Mouse (Mus musculus) kidney, adult 2 months (tissue): ENCODE measurements around the gene Gm32717. TPM values are rescaled to one million over a fixed set of nuclear protein-coding genes. Genes with fewer than 3 reads are reported as not detected.
"Not testable (repeated sequence)": the region's sequence is repeated elsewhere in the genome, so short reads cannot be mapped to it uniquely, and the experiment has no call there.

Source experiments
- DNase-seq: peaks from one replicate; pipeline ENCODE4 v3.0.0; 2021
- H3K27ac ChIP-seq: fragments of 200-500 bp; 2 replicates; pipeline ENCODE4 v1.5.1; 2012; ENCODE audit warnings: low read depth, low read length, control low read depth, inconsistent platforms; ENCODE audit not compliant: insufficient read depth
- H3K27me3 ChIP-seq: fragments of 200-500 bp; replicated peaks from 2 replicates; pipeline ENCODE4 v1.6.1; 2012; ENCODE audit warnings: mild to moderate bottlenecking, moderate library complexity, low read length, inconsistent platforms; ENCODE audit not compliant: control insufficient read depth, insufficient read depth
- H3K36me3 ChIP-seq: fragments of 200-500 bp; 2 replicates; pipeline ENCODE4 v1.6.1; 2012; ENCODE audit warnings: mild to moderate bottlenecking, moderate library complexity, low read length, inconsistent platforms; ENCODE audit not compliant: control insufficient read depth, insufficient read depth
- H3K4me1 ChIP-seq: fragments of 200-500 bp; 2 replicates; pipeline ENCODE4 v1.6.1; 2011; ENCODE audit warnings: low read length; ENCODE audit not compliant: control insufficient read depth, insufficient read depth
- H3K4me3 ChIP-seq: fragments of 200-500 bp; 2 replicates; pipeline ENCODE4 v1.5.1; 2011; ENCODE audit warnings: mild to moderate bottlenecking, low read depth, low read length, control low read depth; ENCODE audit not compliant: insufficient read depth
- CTCF ChIP-seq: fragments of 200-500 bp; conservative IDR thresholded peaks from 2 replicates; pipeline ENCODE4 v1.5.1; 2011; ENCODE audit warnings: low read depth, mild to moderate bottlenecking, control low read depth, low read length, moderate library complexity, mixed read lengths; ENCODE audit not compliant: insufficient read depth, insufficient read length
- POLR2A ChIP-seq: fragments of 200-500 bp; IDR thresholded peaks from one replicate; pipeline ENCODE4 v1.6.1; 2011; ENCODE audit warnings: low read depth, low read length, control low read depth
- WGBS: fragments of 180-500 bp; shearing (Covaris S2); methylation state at CpG from one replicate; pipeline ENCODE4 v1.1.7; 2018; 5-methylcytosine and 5-hydroxymethylcytosine counted together
- polyA plus RNA-seq: library from polyadenylated mRNA; depleted of rRNA; stranded (reverse); fragments of >200 nt; gene quantifications from 2 replicates; pipeline ENCODE4 v1.2.3, GENCODE M21; 2012; rRNA removed

Gene Gm32717
- polyA plus RNA-seq, 1 experiment = not detected

DNA sequence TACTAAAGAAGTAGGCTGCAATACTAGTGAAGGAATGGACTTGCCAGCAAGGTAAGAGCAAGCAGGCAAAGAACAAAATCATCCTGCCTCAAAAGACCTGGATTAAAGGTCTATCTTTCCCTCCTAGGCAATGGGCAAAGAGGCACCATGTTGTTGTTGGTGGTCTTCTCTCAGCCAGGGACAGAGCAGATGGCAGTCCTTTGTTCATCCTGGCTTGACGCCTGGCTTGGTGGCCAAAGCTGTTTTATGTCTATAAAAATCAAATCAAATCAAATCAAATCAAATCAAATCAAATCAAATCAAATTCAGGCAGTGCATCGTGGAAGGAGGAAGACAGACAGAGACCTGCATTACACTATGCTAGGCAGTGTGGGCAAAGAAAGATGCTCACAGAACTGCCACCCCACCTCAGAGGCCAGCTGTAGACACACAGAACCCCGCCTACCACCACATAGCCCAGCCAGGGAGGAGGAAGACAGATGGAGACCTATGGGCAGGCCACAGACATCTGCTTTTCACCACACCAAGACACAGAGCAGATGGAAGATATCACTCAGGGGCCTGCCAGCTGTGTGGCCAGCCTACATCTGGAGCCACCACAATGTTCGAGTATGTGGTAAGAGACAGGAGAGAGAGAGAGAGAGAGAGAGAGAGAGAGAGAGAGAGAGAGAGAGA lies 24.7 kb downstream of the Gm32717 start:
- not testable (repeated sequence) for H3K4me1 ChIP-seq, H3K27ac ChIP-seq, H3K27me3 ChIP-seq, DNase-seq, H3K4me3 ChIP-seq, H3K36me3 ChIP-seq
- 90% methylated on average over 3 of the region's 4 CpGs for WGBS

DNA sequence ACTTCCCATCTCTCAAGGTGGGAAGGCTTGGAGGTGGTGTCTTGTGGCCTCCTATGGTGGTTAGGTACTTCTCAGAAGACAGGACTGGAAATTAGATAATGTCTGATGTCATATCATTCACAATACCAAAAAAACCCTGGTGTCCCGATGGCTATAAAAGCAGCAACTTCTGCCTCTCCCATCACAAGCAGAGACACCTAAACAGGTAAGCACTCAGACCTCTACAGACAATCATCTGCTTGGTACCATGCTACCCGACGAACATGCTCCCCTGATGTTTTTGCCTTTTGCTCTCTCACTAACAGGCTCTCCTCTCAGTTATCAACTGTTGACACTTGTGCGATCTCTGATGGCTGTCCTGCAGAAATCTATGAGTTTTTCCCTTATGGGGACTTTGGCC lies 35.9 kb downstream of the Gm32717 start, which contains the start of gene Il22:
TSS of gene Il22 (plus strand) at position 301 of the 400 bp plus-strand sequence.
- no peak within 1 kb of the TSS for H3K4me3 ChIP-seq
- H3K27me3 ChIP-seq = no peaks in the 10 kb centered on the region
- no peak within 1 kb of the TSS for H3K27ac ChIP-seq
- H3K4me1 ChIP-seq = no peaks in the 10 kb centered on the region
- DNase-seq = no peak
- H3K36me3 ChIP-seq = no peaks in the 10 kb centered on the region
- no peak for TF ChIP-seq CTCF
- TF ChIP-seq POLR2A = no peak
- WGBS = 93% methylated on average over 4 of the region's 4 CpGs

- DNase-seq, H3K4me3 ChIP-seq, H3K4me1 ChIP-seq, H3K27me3 ChIP-seq, H3K36me3 ChIP-seq, H3K27ac ChIP-seq: not testable (repeated sequence)
- 23% methylated on average over 3 of the region's 3 CpGs for WGBS
These were observed 45.4 kb downstream of the Gm32717 start for GRCm38 (mm10) chr10:118195150-118195549.

Other genes with a start within 250 kb of the Gm32717 start
- gene Mdm1, start 99.0 kb downstream of the Gm32717 start, polyA plus RNA-seq = 3.3 TPM in 2 replicates
- gene Il22, start 35.8 kb downstream of the Gm32717 start, polyA plus RNA-seq = not detected in 2 replicates
- gene Gm32802, start 17.9 kb upstream of the Gm32717 start, polyA plus RNA-seq = not detected in 2 replicates
- gene Iltifb, start 54.3 kb upstream of the Gm32717 start, polyA plus RNA-seq = not detected in 2 replicates
- gene Gm9040, start 86.2 kb upstream of the Gm32717 start, polyA plus RNA-seq = not detected in 2 replicates
- not detected in 2 replicates for gene Gm9044, start 91.6 kb upstream of the Gm32717 start, polyA plus RNA-seq
- not detected in 2 replicates for gene Gm9045, start 97.1 kb upstream of the Gm32717 start, polyA plus RNA-seq
- not detected in 2 replicates for gene Gm9046, start 102.5 kb upstream of the Gm32717 start, polyA plus RNA-seq
- not detected in 2 replicates for gene Gm9048, start 107.9 kb upstream of the Gm32717 start, polyA plus RNA-seq
- not detected in 2 replicates for gene Gm9049, start 113.3 kb upstream of the Gm32717 start, polyA plus RNA-seq
- gene Ifng, start 200.3 kb upstream of the Gm32717 start, polyA plus RNA-seq = not detected in 2 replicates